Mouse (Mus musculus) MEL (cell line): ENCODE results near the gene Hsd17b12. TPM values are rescaled to one million over a fixed set of nuclear protein-coding genes. Genes with fewer than 3 reads are reported as not detected.

ENCODE experiments used
- DNase-seq: peaks from one replicate; pipeline ENCODE4 v3.0.0; 2011; ENCODE audit warnings: low read depth, low spot score
- H3K27ac ChIP-seq: 2 replicates; pipeline ENCODE4 v1.5.1; 2012; ENCODE audit warnings: low read depth, mild to moderate bottlenecking, control low read depth, low read length, moderate library complexity; ENCODE audit not compliant: control insufficient read depth
- H3K27me3 ChIP-seq, 2 experiments: fragments of 150-350 bp in 1 of 2; sonication (generic) in 1 of 2; 2 replicates each; pipeline ENCODE4 v1.6.1; 2012; ENCODE audit warnings: low read length in 2 of 2, mild to moderate bottlenecking in 2 of 2, improper control_type of control experiment in 1 of 2, moderate library complexity in 1 of 2; ENCODE audit not compliant: insufficient read depth in 2 of 2, control insufficient read depth in 1 of 2
- H3K36me3 ChIP-seq, 2 experiments: 2 replicates each; pipeline ENCODE4 v1.6.1; 2012 to 2014; ENCODE audit warnings: low read length in 2 of 2, improper control_type of control experiment in 1 of 2, inconsistent platforms in 1 of 2, mild to moderate bottlenecking in 1 of 2; ENCODE audit not compliant: insufficient read depth in 2 of 2, control insufficient read depth in 1 of 2
- H3K4me1 ChIP-seq, 2 experiments: fragments of 150-350 bp in 1 of 2; sonication (generic) in 1 of 2; 2 replicates each; pipeline ENCODE4 v1.6.1; 2012; ENCODE audit warnings: low read length in 2 of 2, improper control_type of control experiment in 1 of 2, mild to moderate bottlenecking in 1 of 2; ENCODE audit not compliant: insufficient read depth in 2 of 2, control insufficient read depth in 1 of 2
- H3K4me3 ChIP-seq, 2 experiments: fragments of 150-350 bp in 1 of 2; sonication (generic) in 1 of 2; 2 replicates each; pipeline ENCODE4 v1.5.1; 2012; ENCODE audit warnings: low read depth in 2 of 2, low read length in 2 of 2, mild to moderate bottlenecking in 2 of 2, moderate library complexity in 2 of 2, control low read depth in 1 of 2, improper control_type of control experiment in 1 of 2; ENCODE audit not compliant: control insufficient read depth in 1 of 2, insufficient read depth in 1 of 2
- H3K79me2 ChIP-seq: 2 replicates; pipeline ENCODE4 v1.6.1; 2012; ENCODE audit warnings: mild to moderate bottlenecking, low read length, moderate library complexity; ENCODE audit not compliant: control insufficient read depth, poor library complexity, insufficient read depth
- H3K9ac ChIP-seq: 2 replicates; pipeline ENCODE4 v1.6.1; 2012; ENCODE audit warnings: low read depth, mild to moderate bottlenecking, control low read depth, low read length, moderate library complexity; ENCODE audit not compliant: control insufficient read depth, poor library complexity, severe bottlenecking
- H3K9me3 ChIP-seq: fragments of 150-350 bp; sonication (generic); replicated peaks from 2 replicates; pipeline ENCODE4 v1.6.1; 2012; ENCODE audit warnings: mild to moderate bottlenecking, low read length, improper control_type of control experiment, moderate library complexity; ENCODE audit not compliant: insufficient read depth
- BHLHE40 ChIP-seq: IDR thresholded peaks from 2 replicates; pipeline ENCODE4 v1.6.1; 2012; ENCODE audit warnings: low read depth, mild to moderate bottlenecking, inconsistent platforms, low read length, improper control_type of control experiment, borderline replicate concordance
- CHD2 ChIP-seq: IDR thresholded peaks from 2 replicates; pipeline ENCODE4 v1.6.1; 2011; ENCODE audit warnings: low read length, improper control_type of control experiment
- EP300 ChIP-seq, 2 experiments: IDR thresholded peaks; 2 replicates each; pipeline ENCODE4 v1.6.1; 2011; ENCODE audit warnings: improper control_type of control experiment in 2 of 2, low read length in 2 of 2, low read depth in 1 of 2, mild to moderate bottlenecking in 1 of 2
- ETS1 ChIP-seq: IDR thresholded peaks from 2 replicates; pipeline ENCODE4 v1.6.1; 2012; ENCODE audit warnings: low read depth, mild to moderate bottlenecking, inconsistent platforms, low read length, improper control_type of control experiment, moderate library complexity
- GABPA ChIP-seq: IDR thresholded peaks from 2 replicates; pipeline ENCODE4 v1.6.1; 2012; ENCODE audit warnings: low read depth, mild to moderate bottlenecking, inconsistent platforms, low read length, improper control_type of control experiment, moderate library complexity
- GATA1 ChIP-seq: IDR thresholded peaks from 2 replicates; pipeline ENCODE4 v1.6.1; 2011; ENCODE audit warnings: low read depth, low read length, improper control_type of control experiment
- KAT2A ChIP-seq: conservative IDR thresholded peaks from 2 replicates; pipeline ENCODE4 v1.6.1; 2012; ENCODE audit warnings: low read depth, low read length, improper control_type of control experiment, inconsistent platforms
- MAFK ChIP-seq: IDR thresholded peaks from 2 replicates; pipeline ENCODE4 v1.6.1; 2011; ENCODE audit warnings: low read depth, mild to moderate bottlenecking, low read length, improper control_type of control experiment, borderline replicate concordance
- MAX ChIP-seq: IDR thresholded peaks from 2 replicates; pipeline ENCODE4 v1.6.1; 2011; ENCODE audit warnings: low read length, improper control_type of control experiment
- MAZ ChIP-seq: IDR thresholded peaks from 2 replicates; pipeline ENCODE4 v1.6.1; 2012; ENCODE audit warnings: low read depth, mild to moderate bottlenecking, inconsistent platforms, low read length, improper control_type of control experiment
- MXI1 ChIP-seq: IDR thresholded peaks from 2 replicates; pipeline ENCODE4 v1.6.1; 2011; ENCODE audit warnings: mild to moderate bottlenecking, low read depth, low read length, improper control_type of control experiment
- MYB ChIP-seq: IDR thresholded peaks from 2 replicates; pipeline ENCODE4 v1.6.1; 2011; ENCODE audit warnings: mild to moderate bottlenecking, low read depth, low read length, improper control_type of control experiment
- NELFE ChIP-seq: IDR thresholded peaks from 2 replicates; pipeline ENCODE4 v1.6.1; 2011; ENCODE audit warnings: low read depth, low read length, improper control_type of control experiment
- POLR2AphosphoS5 ChIP-seq: IDR thresholded peaks from 2 replicates; pipeline ENCODE4 v1.6.1; 2012; ENCODE audit warnings: low read depth, borderline replicate concordance, mild to moderate bottlenecking, inconsistent platforms, low read length, moderate library complexity, mixed read lengths
- RAD21 ChIP-seq: IDR thresholded peaks from 2 replicates; pipeline ENCODE4 v1.6.1; 2011; ENCODE audit warnings: mild to moderate bottlenecking, low read depth, low read length, improper control_type of control experiment
- RCOR1 ChIP-seq: IDR thresholded peaks from 2 replicates; pipeline ENCODE4 v1.6.1; 2012; ENCODE audit warnings: low read depth, mild to moderate bottlenecking, inconsistent platforms, low read length, improper control_type of control experiment
- SIN3A ChIP-seq: IDR thresholded peaks from 2 replicates; pipeline ENCODE4 v1.6.1; 2012; ENCODE audit warnings: low read length, improper control_type of control experiment, inconsistent platforms
- SMC3 ChIP-seq: IDR thresholded peaks from 2 replicates; pipeline ENCODE4 v1.6.1; 2011; ENCODE audit warnings: low read depth, low read length, improper control_type of control experiment
- TAL1 ChIP-seq: IDR thresholded peaks from 2 replicates; pipeline ENCODE4 v1.6.1; 2012; ENCODE audit warnings: mild to moderate bottlenecking, inconsistent platforms, low read length, moderate library complexity, mixed read lengths
- TBP ChIP-seq: IDR thresholded peaks from 2 replicates; pipeline ENCODE4 v1.8.0; 2011; ENCODE audit warnings: low read depth, low read length, improper control_type of control experiment
- TCF12 ChIP-seq: IDR thresholded peaks from 2 replicates; pipeline ENCODE4 v1.6.1; 2014; ENCODE audit warnings: low read depth, mild to moderate bottlenecking, inconsistent platforms, low read length, improper control_type of control experiment, moderate library complexity
- USF1 ChIP-seq: IDR thresholded peaks from 2 replicates; pipeline ENCODE4 v1.6.1; 2014; ENCODE audit warnings: low read depth, mild to moderate bottlenecking, inconsistent platforms, low read length, improper control_type of control experiment, moderate library complexity
- ZKSCAN1 ChIP-seq: IDR thresholded peaks from 2 replicates; pipeline ENCODE4 v1.6.1; 2012; ENCODE audit warnings: low read depth, mild to moderate bottlenecking, inconsistent platforms, low read length, improper control_type of control experiment, moderate library complexity
- polyA plus RNA-seq, 2 experiments: library from polyadenylated mRNA; stranded (reverse) in 1 of 2; unstranded in 1 of 2; fragments of >175 nt in 1 of 2; fragments of >200 nt in 1 of 2; gene quantifications; 2 replicates each; pipeline versions ENCODE4 v1.2.1 to v1.2.4; 2012; ENCODE audit warnings: low replicate concordance in 2 of 2, low read depth in 1 of 2; ENCODE audit not compliant: insufficient read length in 2 of 2, insufficient read depth in 1 of 2, missing spikeins in 1 of 2
- total RNA-seq: library from RNA; depleted of rRNA; stranded (reverse); fragments of 300-350 nt; gene quantifications from 2 replicates; pipeline ENCODE4 v1.2.3, GENCODE M21; 2012

The Hsd17b12 gene
- total and polyA plus RNA-seq, 3 experiments: 83.5 to 148 (median 94.6) TPM

GRCm38 (mm10) chr2:94030602-94031001 is 127.2 kb downstream of the Hsd17b12 start:
- no peak overlapping the region for H3K4me3 ChIP-seq
- no peak overlapping the region for H3K9ac ChIP-seq
- H3K9me3 ChIP-seq: no peaks in the 10 kb centered on the region
- no peak for DNase-seq
- no peak overlapping the region for H3K27ac ChIP-seq
- no peaks in the 10 kb centered on the region for H3K79me2 ChIP-seq
- TF ChIP-seq KAT2A (no peak), ZKSCAN1 (no peak), USF1 (no peak), TBP (no peak), SIN3A (no peak), TAL1 (no peak), MXI1 (no peak), BHLHE40 (no peak), MAX (no peak), MAFK (no peak), MAZ (no peak), NELFE (no peak), SMC3 (no peak), ETS1 (no peak), GABPA (no peak), GATA1 (no peak), RAD21 (no peak), EP300 (IDR thresholded peaks at IDR 0.05; ENCODE audit: low read depth in 1 of 2, low read length in 2 of 2) (no peak), TCF12 (no peak), CHD2 (no peak)
- H3K27me3 ChIP-seq: no peaks in the 10 kb centered on the region
- peaks cover 0 to 2% of the 10 kb centered on the region in 2 experiments; a peak in 2 of 4 replicates for H3K36me3 ChIP-seq
- H3K4me1 ChIP-seq: no peaks in the 10 kb centered on the region

- Histone ChIP-seq H3K4me1 (peaks cover 0 to 6% of the 10 kb centered on the region in 2 experiments; a peak in 3 of 4 replicates), H3K36me3 (no peaks in the 10 kb centered on the region), H3K4me3 (peak overlapping the region; percentile 2 to 9; a peak in 2 of 4 replicates), H3K9me3 (no peaks in the 10 kb centered on the region), H3K79me2 (no peaks in the 10 kb centered on the region), H3K9ac (no peak overlapping the region), H3K27me3 (no peaks in the 10 kb centered on the region), H3K27ac (no peak overlapping the region)
- TF ChIP-seq MYB (no peak), EP300 (IDR thresholded peaks at IDR 0.05; ENCODE audit: low read depth in 1 of 2, low read length in 2 of 2) (no peak), GATA1 (peak; percentile 27; the same call in 1 of the 2 replicates), POLR2AphosphoS5 (no peak), RCOR1 (0 out of 2 replicates have a peak, but pooled peaks have one; percentile 16), TCF12 (no peak), MAFK (no peak)
- peak; percentile 65 for DNase-seq
These were observed 133.1 kb downstream of the Hsd17b12 start for GRCm38 (mm10) chr2:94024637-94025036.
